Mouse (Mus musculus): ENCODE measurements around the gene Stx8.
A peak's percentile ranks its signal among the peaks of the same experiment; 100 is the strongest.

The Stx8 gene

GRCm38 (mm10) chr11:68036133-68036959 lies 70.4 kb downstream of the Stx8 start:
- peak in 1 of 2 experiments; percentile 15 for DNase-seq

DNA sequence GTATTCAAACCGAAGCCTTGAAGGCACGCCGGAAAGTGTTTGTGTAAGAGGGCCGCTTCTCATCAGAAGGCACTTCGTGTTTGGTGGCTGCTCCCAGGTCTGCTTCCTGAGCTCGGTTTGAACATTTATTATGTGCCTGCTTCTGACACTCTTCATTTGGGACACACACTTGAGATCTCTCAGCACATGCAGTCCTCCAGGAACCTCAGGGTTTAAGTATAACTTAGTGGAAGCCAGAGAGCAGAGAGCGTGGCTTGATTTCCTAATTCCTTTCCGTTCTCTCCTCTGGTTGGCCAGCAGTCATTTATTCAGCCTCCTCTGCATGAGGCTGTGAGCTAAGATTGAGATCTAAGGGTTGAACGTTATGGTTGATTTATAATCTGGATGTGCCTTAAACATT lies 71.1 kb downstream of the Stx8 start:
- no peak for DNase-seq

DNA sequence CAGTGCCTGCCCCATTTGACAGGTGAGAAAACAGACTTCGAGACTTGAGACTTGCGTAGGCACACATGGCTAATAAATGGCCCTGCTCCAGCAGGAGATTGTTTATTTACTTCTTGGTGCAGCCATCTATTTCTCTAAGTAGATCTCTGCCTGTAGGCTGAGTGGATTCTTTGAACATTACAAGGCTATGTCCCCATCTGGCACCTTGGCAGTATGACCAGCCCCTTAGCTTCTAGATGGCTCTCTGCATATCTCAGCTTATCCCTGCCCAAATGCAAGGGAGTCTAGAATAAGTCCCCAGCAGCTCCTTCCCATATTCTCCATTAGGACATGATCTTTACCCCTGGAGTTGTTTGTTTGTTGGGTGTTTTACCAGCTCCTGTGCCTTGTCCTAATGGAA lies 72.1 kb downstream of the Stx8 start:
- DNase-seq, result peak; percentile 44 to 59

DNA sequence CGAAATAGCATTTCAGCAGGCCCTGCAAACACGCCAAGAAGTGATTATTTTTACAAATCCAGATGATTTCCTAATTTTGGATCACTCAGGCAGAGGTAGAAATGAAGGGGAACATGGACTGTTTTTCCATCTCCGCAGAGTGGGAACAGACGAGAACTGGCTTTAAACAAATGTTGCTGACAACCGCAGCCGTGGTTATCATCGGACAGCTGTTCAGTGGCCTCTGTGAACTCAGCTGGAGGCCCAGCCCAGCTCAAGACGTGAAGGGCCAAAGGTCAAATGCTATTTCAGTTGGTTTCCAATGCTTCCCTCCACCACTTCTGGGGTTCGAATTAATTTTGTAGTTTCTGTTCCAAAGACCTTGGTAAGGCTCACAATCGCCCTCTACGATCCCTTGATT lies 78.2 kb downstream of the Stx8 start:
- DNase-seq, result no peak

GRCm38 (mm10) chr11:68046916-68047315 lies 80.9 kb downstream of the Stx8 start:
- peak in 1 of 2 experiments; percentile 29 for DNase-seq

GRCm38 (mm10) chr11:68049261-68050165 lies 83.5 kb downstream of the Stx8 start:
- DNase-seq, result peak; percentile 26 to 39

GRCm38 (mm10) chr11:68050725-68051124 lies 84.7 kb downstream of the Stx8 start:
- DNase-seq, result peak; percentile 59

DNA sequence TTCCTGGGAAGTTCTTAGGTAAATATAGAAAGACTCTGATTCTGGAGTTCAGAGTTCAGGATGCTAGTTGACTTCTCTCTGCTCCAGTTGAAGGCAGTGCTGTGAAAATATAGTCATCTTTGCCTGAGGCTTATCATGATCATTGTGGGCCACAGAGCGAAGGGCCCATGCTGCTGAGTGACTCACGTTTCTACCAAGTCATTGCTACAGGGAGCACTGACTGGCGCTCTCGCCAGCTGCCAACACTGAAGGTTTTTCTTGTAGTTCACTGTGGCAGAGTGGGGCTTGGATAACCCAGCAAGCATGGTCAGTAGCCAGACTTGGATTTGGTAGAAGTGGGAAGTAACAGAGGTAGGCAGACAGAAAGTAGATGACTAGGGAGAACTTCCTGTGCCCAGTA lies 85.3 kb downstream of the Stx8 start:
- no peak for DNase-seq

DNA sequence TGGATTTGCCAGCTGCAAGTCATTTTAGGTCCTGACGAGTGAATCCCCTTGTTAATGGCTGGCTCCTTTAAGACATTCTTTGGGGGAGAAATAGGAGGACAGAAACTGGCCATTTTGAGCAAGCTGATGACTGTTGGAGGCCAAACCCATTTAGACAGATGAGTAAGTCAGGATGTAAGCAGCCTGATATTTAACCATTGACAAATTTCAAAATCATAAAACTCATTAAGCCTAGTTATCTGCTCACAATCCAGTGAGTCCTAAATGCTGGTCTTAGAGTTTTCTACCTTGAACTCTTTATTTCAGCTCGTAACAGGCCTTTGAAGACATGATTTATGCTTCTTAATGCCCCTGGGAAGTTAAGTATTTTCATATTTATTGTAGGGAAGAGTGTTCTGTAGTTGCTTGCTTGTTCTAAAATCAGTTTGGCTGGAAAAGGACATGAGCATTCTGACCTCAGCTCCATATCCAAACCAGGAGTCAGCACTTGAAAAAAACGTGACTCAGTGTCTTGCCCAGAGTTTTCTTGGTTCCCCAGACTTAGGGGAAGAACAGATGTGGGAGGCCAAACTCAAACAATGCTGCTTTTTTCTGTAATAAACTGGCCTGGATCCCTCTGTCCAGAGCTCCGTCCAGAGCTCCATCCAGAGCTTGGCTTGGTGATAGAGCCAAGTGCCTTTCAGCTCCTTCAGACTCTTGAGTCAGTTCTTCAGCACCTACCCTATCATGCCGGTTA lies 92.6 kb downstream of the Stx8 start:
- DNase-seq, result no peak

GRCm38 (mm10) chr11:68060651-68061050 lies 94.7 kb downstream of the Stx8 start:
- DNase-seq, result no peak

DNA sequence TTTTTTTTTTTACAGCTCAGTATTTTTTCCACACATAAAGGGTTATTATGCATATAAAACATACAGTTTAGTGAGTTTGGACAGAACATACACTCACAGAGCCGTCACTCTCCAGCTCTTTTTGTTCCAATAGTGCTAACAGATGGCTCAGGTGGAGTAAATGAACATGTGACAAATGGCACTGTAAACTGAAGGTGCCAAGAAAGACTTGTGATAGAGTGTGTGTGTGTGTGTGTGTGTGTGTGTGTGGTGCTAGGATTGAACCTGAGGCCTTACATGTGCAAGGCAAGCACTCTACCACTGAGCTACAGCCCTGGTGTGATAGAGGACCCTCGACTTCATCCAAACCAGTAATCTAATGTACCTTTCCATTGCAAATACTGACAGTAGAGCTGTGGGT lies 96.1 kb downstream of the Stx8 start:
- DNase-seq, result peak; percentile 42 to 43

DNA sequence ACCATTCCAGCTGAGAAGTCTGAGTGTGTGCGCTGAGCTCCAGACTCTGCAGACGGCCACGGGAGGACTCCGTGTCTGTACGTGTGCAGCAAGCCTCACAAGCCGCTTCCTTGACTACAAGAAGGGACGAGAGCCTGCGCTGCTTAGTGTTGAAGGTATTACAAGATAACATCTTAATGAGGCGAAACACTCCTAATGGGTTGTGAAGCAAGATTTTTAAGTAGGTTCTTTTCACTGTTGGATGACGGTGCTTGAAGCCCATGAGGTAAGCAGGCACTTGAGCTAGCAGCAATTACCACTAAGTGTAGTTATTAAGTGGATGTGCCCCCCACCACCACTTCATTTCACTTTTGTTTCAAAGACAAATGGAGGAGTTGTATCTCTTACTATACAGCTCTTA lies 101.8 kb downstream of the Stx8 start:
- no peak for DNase-seq

GRCm38 (mm10) chr11:68070086-68070485 lies 104.1 kb downstream of the Stx8 start:
- DNase-seq, result no peak

DNA sequence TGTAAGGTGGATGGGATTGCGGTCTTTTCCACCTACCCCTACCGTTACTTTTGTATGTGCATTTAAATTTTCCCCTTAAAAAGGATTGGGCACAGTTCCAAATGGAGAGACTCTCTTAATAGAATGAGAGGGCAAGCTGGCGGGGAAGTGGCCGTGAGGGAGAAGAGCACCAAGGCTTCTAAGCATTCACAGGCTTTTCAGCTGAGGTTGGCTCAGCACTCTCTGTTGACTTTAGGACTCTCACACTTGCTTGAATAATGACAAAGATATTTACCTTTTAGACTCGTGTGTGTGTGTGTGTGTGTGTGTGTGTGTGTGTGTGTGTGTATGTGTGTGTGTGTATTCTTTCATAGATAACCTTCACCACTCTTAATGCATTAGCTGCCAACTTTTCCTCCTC lies 105.8 kb downstream of the Stx8 start:
- no peak for DNase-seq

DNA sequence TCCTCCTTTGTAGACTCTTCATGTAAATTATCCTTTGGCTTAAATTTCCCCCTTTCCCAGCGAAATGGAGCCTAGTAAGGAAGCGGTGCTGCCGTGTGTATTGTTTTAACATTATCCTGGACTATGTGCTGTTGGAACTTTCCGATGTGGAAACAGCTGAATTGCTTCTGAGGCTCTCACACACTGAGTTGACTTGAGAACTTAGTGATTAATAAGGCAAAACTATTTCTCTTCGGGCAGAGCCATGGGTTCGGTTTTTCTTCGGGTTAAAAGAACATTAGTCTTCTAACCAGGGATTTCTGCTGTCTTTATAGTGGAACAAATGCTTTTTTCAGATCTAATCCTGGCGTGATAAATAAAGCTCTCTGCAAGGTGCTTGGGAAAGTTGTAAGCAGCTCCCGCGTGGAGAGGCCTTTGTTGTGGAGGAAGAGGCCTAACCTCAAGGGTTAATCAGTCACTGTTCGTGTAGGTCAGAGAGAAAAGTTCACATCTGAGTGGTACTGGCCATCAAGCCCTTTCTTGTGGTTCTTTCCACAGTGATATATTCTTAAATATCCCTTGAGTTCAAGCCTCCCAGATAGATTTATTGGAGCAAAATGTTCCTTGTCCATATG lies 106.7 kb downstream of the Stx8 start:
- no peak for DNase-seq

DNA sequence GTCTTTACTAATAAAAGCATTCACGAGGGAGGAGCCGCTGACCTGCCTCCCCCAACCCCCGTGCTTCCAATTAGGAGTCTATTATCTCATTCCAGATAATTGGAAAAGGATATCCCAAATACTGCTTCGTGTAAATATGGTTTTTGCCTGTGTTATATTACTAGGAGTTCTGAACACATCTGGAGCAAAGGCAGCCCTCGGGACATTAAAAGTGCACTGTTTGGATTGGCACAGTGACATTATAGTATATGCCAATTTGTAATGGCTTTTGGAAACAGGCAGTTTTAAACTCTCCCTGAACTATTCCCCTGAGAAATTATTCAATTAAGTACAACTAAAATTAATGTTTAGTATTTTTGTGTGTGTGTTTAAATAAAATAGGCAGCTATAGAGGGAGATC lies 108.7 kb downstream of the Stx8 start:
- DNase-seq, result no peak

DNA sequence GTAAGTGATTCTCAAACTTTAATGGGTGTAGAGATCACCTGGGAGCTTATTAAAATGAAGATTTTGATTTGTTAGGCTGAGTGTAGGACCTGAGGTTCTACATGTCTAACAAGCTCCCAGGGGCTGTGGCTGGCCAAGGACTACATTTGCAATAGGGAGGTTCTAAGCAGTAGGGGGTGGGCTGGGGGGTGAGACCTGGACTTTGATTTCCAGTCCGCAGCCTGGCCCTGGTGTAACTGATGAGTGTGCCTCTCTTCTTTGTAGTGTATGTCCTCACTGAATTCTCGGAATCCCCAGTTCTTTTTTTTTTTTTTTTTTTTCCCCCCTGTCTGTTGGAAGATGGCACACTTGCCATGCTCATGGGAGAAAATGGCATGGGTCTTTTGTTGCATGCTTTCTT lies 109.3 kb downstream of the Stx8 start:
- no peak for DNase-seq

GRCm38 (mm10) chr11:68079756-68080155 lies 113.8 kb downstream of the Stx8 start:
- no peak for DNase-seq

- DNase-seq, result no peak
Measured at GRCm38 (mm10) chr11:68080999-68081398, 115.0 kb downstream of the Stx8 start.

- no peak for DNase-seq
Measured at GRCm38 (mm10) chr11:68082756-68083155, 116.8 kb downstream of the Stx8 start.

DNA sequence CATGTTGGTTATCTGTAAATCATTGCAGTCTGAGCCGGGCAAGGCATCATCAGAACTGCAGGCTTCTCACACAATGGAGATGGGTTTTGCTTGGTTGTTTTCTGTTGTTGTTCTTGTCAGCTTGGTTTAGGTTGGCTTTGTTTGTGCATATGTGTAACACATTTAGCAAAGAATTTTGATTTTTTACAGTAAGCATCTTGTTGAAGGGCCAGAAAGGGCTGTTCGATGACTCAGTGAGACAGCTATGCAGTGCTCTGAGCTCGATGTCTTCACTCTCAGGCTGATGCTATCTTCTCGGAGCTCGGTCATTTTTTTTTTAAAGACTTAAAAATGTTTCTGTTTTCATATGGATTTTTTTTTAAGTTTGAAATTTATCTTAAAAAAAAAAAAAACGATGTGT lies 117.6 kb downstream of the Stx8 start:
- no peak for DNase-seq

- peak; percentile 10 to 20 for DNase-seq
Measured at GRCm38 (mm10) chr11:68086221-68086620, 120.2 kb downstream of the Stx8 start.

- DNase-seq, result no peak
Measured at GRCm38 (mm10) chr11:68089426-68089825, 123.4 kb downstream of the Stx8 start.

Data from cerebellum, postnatal 14 days (tissue).